Mouse (Mus musculus) myocyte (in vitro differentiated cells): ENCODE results near the gene Pxylp1.

Experiments used
- E2F4 ChIP-seq: IDR thresholded peaks from one replicate; pipeline ENCODE4 v1.6.1; 2011; ENCODE audit warnings: mild to moderate bottlenecking, control low read depth, moderate library complexity; ENCODE audit not compliant: insufficient read depth
- MAX ChIP-seq: IDR thresholded peaks from one replicate; pipeline ENCODE4 v1.6.1; 2011; ENCODE audit warnings: low read depth, mild to moderate bottlenecking, control low read depth
- MYOD1 ChIP-seq, 3 experiments: IDR thresholded peaks; one replicate each; pipeline ENCODE4 v1.6.1; 2011; ENCODE audit warnings: control low read depth in 2 of 3, low read depth in 2 of 3, mild to moderate bottlenecking in 2 of 3, moderate library complexity in 1 of 3; ENCODE audit not compliant: insufficient read length in 2 of 3, control insufficient read depth in 1 of 3
- MYOG ChIP-seq, 3 experiments: IDR thresholded peaks; one replicate each; pipeline ENCODE4 v1.6.1; 2011; ENCODE audit warnings: control low read depth in 2 of 3, low read depth in 2 of 3, mild to moderate bottlenecking in 2 of 3; ENCODE audit not compliant: insufficient read length in 2 of 3, control insufficient read depth in 1 of 3, insufficient read depth in 1 of 3
- POLR2A ChIP-seq: IDR thresholded peaks from one replicate; pipeline ENCODE4 v1.6.1; 2011; ENCODE audit warnings: low read depth, mild to moderate bottlenecking, control low read depth, moderate library complexity; ENCODE audit not compliant: insufficient read length
- POLR2AphosphoS2 ChIP-seq: IDR thresholded peaks from one replicate; pipeline ENCODE4 v1.6.1; 2011; ENCODE audit warnings: low read depth, control low read depth; ENCODE audit not compliant: insufficient read length
- SRF ChIP-seq: IDR thresholded peaks from one replicate; pipeline ENCODE4 v1.6.1; 2011; ENCODE audit warnings: low read depth; ENCODE audit not compliant: control insufficient read depth, insufficient read length
- TCF3 ChIP-seq: IDR thresholded peaks from one replicate; pipeline ENCODE4 v1.6.1; 2011; ENCODE audit warnings: low read depth, control low read depth; ENCODE audit not compliant: insufficient read length
- USF1 ChIP-seq: IDR thresholded peaks from one replicate; pipeline ENCODE4 v1.6.1; 2011; ENCODE audit warnings: low read depth, mild to moderate bottlenecking, control low read depth, moderate library complexity

DNA sequence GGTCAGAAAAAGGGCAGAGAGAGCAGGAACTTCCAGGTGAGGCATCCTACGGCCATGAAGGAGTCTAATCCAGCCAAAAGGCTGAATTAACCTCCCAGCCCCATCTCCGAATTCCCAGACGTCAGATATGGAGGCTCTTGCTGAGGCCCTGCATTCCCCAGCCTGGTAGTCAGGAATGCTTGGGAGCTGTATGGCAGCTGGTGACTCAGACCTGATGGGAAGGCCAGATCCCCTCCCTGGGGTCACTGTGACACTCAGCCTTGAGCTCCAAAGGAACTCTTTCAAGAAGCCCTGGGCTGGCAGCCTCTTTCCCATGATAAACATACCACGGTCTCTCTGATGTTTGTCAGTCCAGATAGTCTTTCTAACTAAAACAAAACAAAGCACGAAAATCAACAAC lies 109.2 kb downstream of the Pxylp1 start:
- TF ChIP-seq POLR2A = no peak
- TF ChIP-seq MYOD1 (IDR thresholded peaks at IDR 0.05; ENCODE audit: control insufficient read depth in 1 of 3, insufficient read length in 2 of 3, low read depth in 2 of 3) = peak in 1 of 3 experiments; percentile 66
- TF ChIP-seq POLR2AphosphoS2 = no peak
- TF ChIP-seq TCF3 = no peak
- no peak for TF ChIP-seq E2F4
- TF ChIP-seq USF1 = no peak
- TF ChIP-seq MYOG (IDR thresholded peaks at IDR 0.05; ENCODE audit: control insufficient read depth in 1 of 3, insufficient read depth in 1 of 3, insufficient read length in 2 of 3, low read depth in 2 of 3) = peak in 1 of 3 experiments; percentile 64
- TF ChIP-seq MAX = no peak
- TF ChIP-seq SRF = no peak
